Comparison of ENCODE assay signal across 27 mouse cellular contexts in genomic region chr5:117060484-117061130, GRCm38 (mm10). TPM values are rescaled to one million over a fixed set of nuclear protein-coding genes. Genes with fewer than 3 reads are reported as not detected.
A peak's percentile ranks its signal among the peaks of the same experiment; 100 is the strongest.
DNase-seq lines count a peak whose midpoint lies in the region; ATAC-seq and TF ChIP-seq lines count a peak whose summit lies in the region.
"Had no signal": no experiment of that assay in that cellular context is flagged by ENCODE, and none has a peak within 500 bp of the region (broad histone marks: within the 10 kb centered on the region; RNA-seq: fewer than 3 reads in every experiment).

No protein-coding gene starts in this region.

- H3K27ac ChIP-seq in midbrain, postnatal 0 days (ENCODE audit: low read depth, low read length), result no peak overlapping the region
- H3K27ac ChIP-seq in midbrain, embryonic 16.5 days (ENCODE audit: low read length), result no peak overlapping the region
- H3K27ac ChIP-seq: embryonic facial prominence, embryonic 13.5 days; kidney, postnatal 0 days; left cerebral cortex, adult 2 months; midbrain, embryonic 13.5 days; neural tube, embryonic 13.5 days; stomach, embryonic 15.5 days had no signal

- no peaks in the 10 kb centered on the region for H3K36me3 ChIP-seq in midbrain, postnatal 0 days (ENCODE audit: insufficient read depth, low read length)
- H3K36me3 ChIP-seq in midbrain, embryonic 16.5 days (ENCODE audit: control insufficient read depth, insufficient read depth, low read length), result no peaks in the 10 kb centered on the region
- H3K36me3 ChIP-seq: embryonic facial prominence, embryonic 13.5 days; midbrain, embryonic 13.5 days; neural tube, embryonic 13.5 days; stomach, embryonic 15.5 days had no signal

- no peaks in the 10 kb centered on the region for H3K27me3 ChIP-seq in midbrain, postnatal 0 days (ENCODE audit: insufficient read depth, low read length)
- H3K27me3 ChIP-seq in midbrain, embryonic 16.5 days (ENCODE audit: control insufficient read depth, insufficient read depth, low read depth, low read length), result no peaks in the 10 kb centered on the region
- H3K27me3 ChIP-seq: embryonic facial prominence, embryonic 13.5 days; midbrain, embryonic 13.5 days; neural tube, embryonic 13.5 days; stomach, embryonic 15.5 days had no signal

- H3K4me1 ChIP-seq in midbrain, postnatal 0 days (ENCODE audit: insufficient read depth, low read length), result no peaks in the 10 kb centered on the region
- H3K4me1 ChIP-seq in midbrain, embryonic 16.5 days (ENCODE audit: control insufficient read depth, insufficient read depth, low read length), result no peaks in the 10 kb centered on the region
- H3K4me1 ChIP-seq: embryonic facial prominence, embryonic 13.5 days; midbrain, embryonic 13.5 days; neural tube, embryonic 13.5 days; stomach, embryonic 15.5 days had no signal

- H3K9me3 ChIP-seq in midbrain, postnatal 0 days (ENCODE audit: low read length), result no peaks in the 10 kb centered on the region
- no peaks in the 10 kb centered on the region for H3K9me3 ChIP-seq in midbrain, embryonic 16.5 days (replicated peaks; ENCODE audit: control insufficient read depth, low read length, poor library complexity, severe bottlenecking)
- H3K9me3 ChIP-seq: embryonic facial prominence, embryonic 13.5 days; midbrain, embryonic 13.5 days; neural tube, embryonic 13.5 days; stomach, embryonic 15.5 days had no signal

- H3K4me3 ChIP-seq in midbrain, postnatal 0 days (ENCODE audit: low read depth, low read length), result no peak overlapping the region
- H3K4me3 ChIP-seq in midbrain, embryonic 16.5 days (ENCODE audit: low read depth, low read length), result no peak overlapping the region
- H3K4me3 ChIP-seq: embryonic facial prominence, embryonic 13.5 days; erythroblast, embryonic 14.5 days; left cerebral cortex, adult 2 months; midbrain, embryonic 13.5 days; myocyte; neural tube, embryonic 13.5 days; stomach, embryonic 15.5 days had no signal

- WGBS in midbrain, postnatal 0 days, result 63% methylated on average over 18 of the region's 18 CpGs
- 71% methylated on average over 18 of the region's 18 CpGs for WGBS in midbrain, embryonic 16.5 days

- no peak overlapping the region for H3K9ac ChIP-seq in midbrain, postnatal 0 days (replicated peaks; ENCODE audit: low read length, poor library complexity, severe bottlenecking)
- no peak overlapping the region for H3K9ac ChIP-seq in midbrain, embryonic 16.5 days (ENCODE audit: low read depth, low read length)
- H3K9ac ChIP-seq: embryonic facial prominence, embryonic 13.5 days; midbrain, embryonic 13.5 days; neural tube, embryonic 13.5 days; stomach, embryonic 15.5 days had no signal

- DNase-seq in midbrain, postnatal 0 days (ENCODE audit: low spot score), result peak; percentile 27
- peak; percentile 84 to 86 for DNase-seq in cerebellum, adult 18-20 months
- peak; percentile 85 to 89 for DNase-seq in cerebellum, postnatal 14 days
- DNase-seq in right cerebral cortex, postnatal 4 days, result no peak
- no peak for DNase-seq in urinary bladder, postnatal 14 days (ENCODE audit: low spot score)
- DNase-seq: adrenal gland, postnatal 10 days; embryo, embryonic 11 days; kidney, adult 18-20 months; layer of hippocampus, adult 9-11 months; lung, adult 18-20 months; lung, postnatal 14 days; right cerebral cortex, adult 18-20 months; thymus, postnatal 36 days had no signal

- TF ChIP-seq CTCF in midbrain, postnatal 0 days (IDR thresholded peaks at IDR 0.05), result no peak

- no peak overlapping the region for H3K4me2 ChIP-seq in midbrain, postnatal 0 days (ENCODE audit: low read depth, low read length, poor library complexity, severe bottlenecking)
- no peak overlapping the region for H3K4me2 ChIP-seq in midbrain, embryonic 16.5 days (ENCODE audit: low read length)
- H3K4me2 ChIP-seq: embryonic facial prominence, embryonic 13.5 days; heart, embryonic 11.5 days; liver, embryonic 11.5 days; midbrain, embryonic 13.5 days; neural tube, embryonic 13.5 days; stomach, embryonic 15.5 days had no signal

- ATAC-seq in midbrain, postnatal 0 days (ENCODE audit: low FRiP score), result no peak
- ATAC-seq in midbrain, embryonic 16.5 days, result no peak
- no peak for ATAC-seq in erythroid progenitor cell, adult 5-6 weeks (replicated peaks; ENCODE audit: low FRiP score, poor library complexity, severe bottlenecking)
- ATAC-seq: activated CD4-positive, CD25-positive, alpha-beta regulatory T cell, adult 4 months; forebrain, embryonic 14.5 days; midbrain, embryonic 13.5 days had no signal

RNA-seq across cellular contexts. Expression of gene Suds3, which starts 55.3 kb away (rescaled TPM):
- total RNA-seq in midbrain, postnatal 0 days (2014; rRNA removed), result 91.5 and 95.0 TPM in 2 replicates
- polyA plus RNA-seq in midbrain, postnatal 0 days (2015; fragmentation: Nextera tagmentation; extraction: Ambion mirVana), result 63.9 and 70.9 TPM in 2 replicates
- 82.3 and 83.6 TPM in 2 replicates for polyA plus RNA-seq in midbrain, embryonic 16.5 days (2015; fragmentation: Nextera tagmentation; extraction: Ambion mirVana)
- 23.5 and 31.7 TPM in 2 replicates for total RNA-seq in erythroid progenitor cell, adult 5-6 weeks (2015; ENCODE audit: low replicate concordance)
- total RNA-seq in erythroid progenitor cell, adult 5-6 weeks (2017; ENCODE audit: low replicate concordance), result 62.6 and 70.5 TPM in 2 replicates

RNA-seq across cellular contexts. Expression of gene Taok3, which starts 59.3 kb away (rescaled TPM):
- total RNA-seq in midbrain, postnatal 0 days (2014; rRNA removed), result 30.1 and 35.5 TPM in 2 replicates
- polyA plus RNA-seq in midbrain, postnatal 0 days (2015; fragmentation: Nextera tagmentation; extraction: Ambion mirVana), result 61.9 and 65.1 TPM in 2 replicates
- polyA plus RNA-seq in midbrain, embryonic 16.5 days (2015; fragmentation: Nextera tagmentation; extraction: Ambion mirVana), result 67.1 and 69.2 TPM in 2 replicates
- total RNA-seq in erythroid progenitor cell, adult 5-6 weeks (2015; ENCODE audit: low replicate concordance), result 53.7 and 55.1 TPM in 2 replicates
- 48.5 and 60.2 TPM in 2 replicates for total RNA-seq in erythroid progenitor cell, adult 5-6 weeks (2017; ENCODE audit: low replicate concordance)

Comparison
In these comparisons a context has a peak if more than half of its experiments do, and no peak if none do; other contexts are left out.
1. DNase-seq: peak in midbrain, postnatal 0 days (single experiment), cerebellum, adult 18-20 months (2 of 2) and cerebellum, postnatal 14 days (2 of 2); none in right cerebral cortex, postnatal 4 days (single experiment) and urinary bladder, postnatal 14 days (single experiment).